Mouse (Mus musculus) liver, adult 2 months (tissue): ENCODE measurements around the gene Znrf1. TPM values are rescaled to one million over a fixed set of nuclear protein-coding genes. Genes with fewer than 3 reads are reported as not detected.

Experiments
- DNase-seq: peaks from one replicate; pipeline ENCODE4 v3.0.0-alpha.2; 2011; ENCODE audit warnings: low read depth, low spot score; ENCODE audit errors: extremely low read depth
- H3K27ac ChIP-seq: fragments of 200-500 bp; replicated peaks from 2 replicates; pipeline ENCODE4 v1.5.1; 2012; ENCODE audit warnings: low read depth, mild to moderate bottlenecking, control low read depth, inconsistent platforms, low read length; ENCODE audit not compliant: insufficient read depth
- H3K27me3 ChIP-seq: fragments of 200-500 bp; 2 replicates; pipeline ENCODE4 v1.6.1; 2012; ENCODE audit warnings: mild to moderate bottlenecking, moderate library complexity, low read length, inconsistent platforms; ENCODE audit not compliant: control insufficient read depth, insufficient read depth
- H3K36me3 ChIP-seq: fragments of 200-500 bp; 2 replicates; pipeline ENCODE4 v1.6.1; 2012; ENCODE audit warnings: low read length, inconsistent platforms; ENCODE audit not compliant: control insufficient read depth, insufficient read depth
- H3K4me1 ChIP-seq: fragments of 200-500 bp; 2 replicates; pipeline ENCODE4 v1.6.1; 2011; ENCODE audit warnings: low read length; ENCODE audit not compliant: control insufficient read depth, insufficient read depth
- H3K4me3 ChIP-seq: fragments of 200-500 bp; 2 replicates; pipeline ENCODE4 v1.5.1; 2011; ENCODE audit warnings: low read depth, mild to moderate bottlenecking, control low read depth, low read length, moderate library complexity; ENCODE audit not compliant: insufficient read depth
- H3K79me2 ChIP-seq: fragments of 200-500 bp; 2 replicates; pipeline ENCODE4 v1.6.1; 2012; ENCODE audit warnings: inconsistent platforms, mild to moderate bottlenecking, low read length, moderate library complexity; ENCODE audit not compliant: control insufficient read depth, insufficient read depth
- H3K9ac ChIP-seq: fragments of 200-500 bp; 2 replicates; pipeline ENCODE4 v1.6.1; 2012; ENCODE audit warnings: low read depth, mild to moderate bottlenecking, control low read depth, inconsistent platforms, low read length
- CTCF ChIP-seq: fragments of 200-500 bp; IDR thresholded peaks from 2 replicates; pipeline ENCODE4 v1.5.1; 2011; ENCODE audit warnings: low read depth, low read length, control low read depth
- POLR2A ChIP-seq: fragments of 200-500 bp; IDR thresholded peaks from 2 replicates; pipeline ENCODE4 v1.6.1; 2011; ENCODE audit warnings: low read length, control low read depth; ENCODE audit not compliant: insufficient read depth; ENCODE audit errors: extremely low read depth
- WGBS: fragments of 180-500 bp; shearing (Covaris S2); methylation state at CpG from one replicate; pipeline ENCODE4 v1.1.7; 2018; 5-methylcytosine and 5-hydroxymethylcytosine counted together
- polyA plus RNA-seq: library from polyadenylated mRNA; depleted of rRNA; stranded (reverse); fragments of >200 nt; gene quantifications from 2 replicates; pipeline ENCODE4 v1.2.3, GENCODE M21; 2012
- total RNA-seq: library from RNA; depleted of rRNA; stranded (reverse); fragments of >200 nt; gene quantifications from 2 replicates; pipeline ENCODE4 v1.2.3, GENCODE M21; 2014

Znrf1 gene
- total and polyA plus RNA-seq, 2 experiments = 13.8 to 44.3 TPM

DNA sequence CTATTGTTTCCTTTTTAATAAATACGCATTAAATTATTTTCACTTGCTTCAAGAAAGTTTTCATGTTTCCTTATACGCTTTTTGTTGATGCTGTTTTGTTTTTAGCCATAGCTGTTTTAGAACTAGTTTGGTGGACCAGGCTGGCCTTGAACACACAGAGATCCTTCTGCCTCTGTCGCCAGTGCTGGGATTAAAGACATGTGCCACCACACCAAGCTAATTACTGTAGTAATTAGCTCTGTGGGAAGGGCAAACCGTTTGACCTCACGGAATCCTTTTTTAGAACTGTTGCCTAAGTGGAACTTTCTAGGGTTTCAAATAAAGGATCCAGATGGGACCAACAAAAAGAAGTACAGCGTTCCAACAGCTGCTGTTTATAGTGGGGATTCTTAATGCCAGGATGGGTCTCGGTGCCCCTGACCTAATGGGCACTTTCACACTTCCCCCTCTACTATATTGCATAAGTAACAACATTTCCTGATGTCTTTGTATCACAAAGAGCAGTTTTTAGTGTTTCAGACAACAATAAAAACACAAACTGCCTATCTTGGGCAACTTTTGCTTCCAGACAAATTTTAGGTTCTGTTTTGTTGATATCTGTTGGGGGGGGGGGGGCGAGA is 15.7 kb downstream of the Znrf1 start:
- Histone ChIP-seq H3K79me2 (peaks cover 29% of the 10 kb centered on the region; the same call in 1 of the 2 replicates), H3K27me3 (no peaks in the 10 kb centered on the region), H3K4me3 (no peak overlapping the region), H3K4me1 (peaks cover 5% of the 10 kb centered on the region; the same call in 1 of the 2 replicates), H3K27ac (no peak overlapping the region), H3K9ac (no peak overlapping the region), H3K36me3 (peaks cover 2% of the 10 kb centered on the region)
- TF ChIP-seq CTCF (no peak), POLR2A (no peak)
- DNase-seq = no peak
- WGBS = 79% methylated on average over 8 of the region's 8 CpGs

DNA sequence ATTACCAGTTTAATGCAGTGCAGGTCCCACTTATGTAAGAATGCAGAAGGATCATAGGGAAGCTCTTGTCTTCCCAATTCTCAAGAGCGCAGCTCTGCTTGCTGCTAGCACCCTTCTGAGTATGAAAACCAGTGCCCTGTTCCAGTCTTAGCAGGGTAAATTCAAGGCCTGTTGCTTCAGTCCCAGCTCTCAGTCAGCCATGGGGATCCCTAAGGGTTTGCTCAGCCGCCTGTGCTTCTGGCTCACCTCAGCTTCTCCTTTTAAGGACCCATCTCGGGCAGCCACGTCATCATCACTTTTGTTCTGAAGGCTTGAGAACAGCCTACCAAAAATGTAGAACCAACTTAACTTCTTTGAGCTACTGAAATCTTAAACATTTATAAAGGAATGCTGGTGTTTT is 25.9 kb downstream of the Znrf1 start:
- no peak overlapping the region for H3K9ac ChIP-seq
- no peak for DNase-seq
- peaks cover 52% of the 10 kb centered on the region; the same call in 1 of the 2 replicates for H3K79me2 ChIP-seq
- no peak overlapping the region for H3K27ac ChIP-seq
- H3K4me1 ChIP-seq = peaks cover 3% of the 10 kb centered on the region
- WGBS = 89% methylated on average over 4 of the region's 4 CpGs
- no peak for TF ChIP-seq POLR2A
- no peak for TF ChIP-seq CTCF
- no peak overlapping the region for H3K4me3 ChIP-seq
- no peaks in the 10 kb centered on the region for H3K36me3 ChIP-seq
- H3K27me3 ChIP-seq = no peaks in the 10 kb centered on the region

DNA sequence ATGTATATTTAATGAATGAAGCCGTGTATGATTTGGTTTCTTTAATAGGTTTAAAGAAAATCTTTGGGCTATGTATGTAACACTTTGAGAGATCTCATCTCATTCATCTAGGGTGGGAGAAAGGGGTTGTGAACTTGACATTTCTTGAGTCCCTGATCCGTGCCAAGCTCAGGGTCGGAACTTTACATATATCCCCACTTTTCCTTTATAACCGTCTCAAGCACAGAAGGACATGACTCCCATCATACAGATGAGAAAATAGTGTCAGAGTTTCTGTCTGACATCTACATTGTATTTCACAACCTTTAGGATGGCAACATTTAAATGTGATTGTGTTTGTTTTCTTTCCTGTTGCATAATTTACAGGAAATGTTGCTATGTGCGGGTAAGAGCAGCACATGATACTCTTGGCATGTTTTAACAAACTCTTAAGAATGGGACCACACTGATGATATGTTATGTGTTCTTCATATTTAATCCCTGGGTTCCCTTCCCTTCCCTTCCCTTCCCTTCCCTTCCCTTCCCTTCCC is 26.4 kb downstream of the Znrf1 start:
- peak; percentile 20 for DNase-seq
- Histone ChIP-seq H3K79me2 (peaks cover 52% of the 10 kb centered on the region; the same call in 1 of the 2 replicates), H3K4me1 (peaks cover 3% of the 10 kb centered on the region), H3K36me3 (no peaks in the 10 kb centered on the region), H3K27ac (no peak overlapping the region), H3K4me3 (no peak overlapping the region), H3K27me3 (no peaks in the 10 kb centered on the region), H3K9ac (no peak overlapping the region)
- no peak for TF ChIP-seq CTCF
- TF ChIP-seq POLR2A = no peak
- 72% methylated on average over 5 of the region's 5 CpGs for WGBS

DNA sequence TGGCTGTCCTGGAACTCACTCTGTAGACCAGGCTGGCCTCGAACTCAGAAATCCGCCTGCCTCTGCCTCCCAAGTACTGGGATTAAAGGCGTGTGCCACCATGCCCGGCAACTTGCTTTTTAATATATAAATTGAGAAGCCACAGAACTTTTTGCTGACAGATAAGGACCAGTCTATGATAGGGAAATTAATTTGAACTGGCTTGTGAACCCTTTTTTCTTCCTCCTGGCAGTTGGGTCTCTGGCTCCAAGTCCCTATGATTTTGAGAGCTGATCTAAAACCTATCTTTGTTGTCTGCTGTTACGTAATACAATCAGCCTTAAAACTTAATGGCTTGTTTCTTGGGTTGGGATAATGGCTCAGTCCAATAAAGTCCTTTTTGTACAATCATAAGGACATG is 27.2 kb downstream of the Znrf1 start:
- Histone ChIP-seq H3K9ac (no peak overlapping the region), H3K4me1 (peaks cover 3% of the 10 kb centered on the region), H3K27ac (no peak overlapping the region), H3K27me3 (no peaks in the 10 kb centered on the region), H3K4me3 (no peak overlapping the region), H3K79me2 (peaks cover 50% of the 10 kb centered on the region; the same call in 1 of the 2 replicates), H3K36me3 (no peaks in the 10 kb centered on the region)
- WGBS = 94% methylated on average over 5 of the region's 5 CpGs
- no peak for DNase-seq
- TF ChIP-seq CTCF (no peak), POLR2A (no peak)

DNA sequence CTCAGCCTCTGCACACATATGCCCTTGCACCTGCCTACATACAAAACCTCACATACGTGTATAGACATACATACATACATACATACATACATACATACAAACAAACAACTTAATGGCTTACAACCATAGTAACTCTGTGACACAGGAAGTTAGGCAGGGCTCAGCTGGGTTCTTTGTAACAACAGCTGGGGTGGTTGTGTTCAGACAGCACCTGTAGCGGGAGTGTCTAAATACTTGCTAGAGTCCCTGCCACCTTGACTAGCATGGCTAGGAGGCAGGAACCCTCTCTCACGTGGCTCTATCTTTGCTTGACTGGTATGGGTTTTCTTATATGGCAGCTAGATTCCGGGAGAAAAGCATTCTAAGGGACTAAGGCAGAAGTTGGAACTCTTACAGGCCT is 27.8 kb downstream of the Znrf1 start:
- no peak for DNase-seq
- Histone ChIP-seq H3K27ac (no peak overlapping the region), H3K27me3 (no peaks in the 10 kb centered on the region), H3K4me1 (peaks cover 3% of the 10 kb centered on the region), H3K36me3 (no peaks in the 10 kb centered on the region), H3K9ac (no peak overlapping the region), H3K4me3 (no peak overlapping the region), H3K79me2 (peaks cover 50% of the 10 kb centered on the region; the same call in 1 of the 2 replicates)
- TF ChIP-seq POLR2A (no peak), CTCF (no peak)
- 91% methylated on average over 4 of the region's 4 CpGs for WGBS

DNA sequence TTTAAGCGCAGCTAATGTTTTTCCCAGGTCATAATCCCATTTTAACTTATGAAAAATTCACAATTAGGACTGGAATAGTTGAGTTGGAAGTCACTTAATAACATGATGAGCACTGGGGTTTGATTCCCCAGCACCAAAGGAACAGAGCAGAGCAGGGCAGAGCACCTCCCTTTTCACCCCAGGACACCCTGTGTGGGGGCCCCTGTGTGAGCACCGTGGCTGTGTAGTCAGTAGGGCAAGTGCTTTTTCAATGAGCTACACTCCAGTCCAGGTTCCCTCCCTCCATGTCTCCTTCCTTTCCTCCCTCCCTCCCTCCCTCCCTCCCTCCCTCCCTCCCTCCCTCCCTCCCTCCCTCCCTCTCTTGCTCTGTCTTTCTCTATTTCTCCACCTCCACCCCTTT is 28.2 kb downstream of the Znrf1 start:
- Histone ChIP-seq H3K4me1 (peaks cover 3% of the 10 kb centered on the region), H3K4me3 (no peak overlapping the region), H3K79me2 (peaks cover 49% of the 10 kb centered on the region; the same call in 1 of the 2 replicates), H3K9ac (no peak overlapping the region), H3K36me3 (no peaks in the 10 kb centered on the region), H3K27ac (no peak overlapping the region), H3K27me3 (no peaks in the 10 kb centered on the region)
- WGBS = 75% methylated on average over 2 of the region's 2 CpGs
- DNase-seq = no peak
- TF ChIP-seq CTCF (no peak), POLR2A (no peak)
